Mouse (Mus musculus): ENCODE results near the gene Slc35e1.

GRCm38 (mm10) chr8:72459881-72460533 is 32.4 kb downstream of the Slc35e1 start:
- TF ChIP-seq POLR2A (IDR thresholded peaks at IDR 0.05; ENCODE audit: control insufficient read depth, extremely low read depth, insufficient read depth, low read length, poor library complexity) (no peak), CTCF (IDR thresholded peaks at IDR 0.05; ENCODE audit: borderline replicate concordance, control insufficient read depth, extremely low read depth, insufficient read depth, low read length, poor library complexity) (no peak)

Measured in thymus, adult 2 months (tissue).